Mouse (Mus musculus) ES-Bruce4 (cell line): ENCODE measurements around the gene Mapkap1. TPM values are rescaled to one million over a fixed set of nuclear protein-coding genes. Genes with fewer than 3 reads are reported as not detected.

Source experiments
- H3K27ac ChIP-seq: 2 replicates; pipeline ENCODE4 v1.5.1; 2012; ENCODE audit warnings: low read length, inconsistent platforms; ENCODE audit not compliant: insufficient read depth
- H3K27me3 ChIP-seq: 2 replicates; pipeline ENCODE4 v1.6.1; 2012; ENCODE audit warnings: mild to moderate bottlenecking, low read length, inconsistent platforms; ENCODE audit not compliant: control insufficient read depth, poor library complexity, insufficient read depth, severe bottlenecking
- H3K36me3 ChIP-seq: 2 replicates; pipeline ENCODE4 v1.6.1; 2012; ENCODE audit warnings: inconsistent platforms, mild to moderate bottlenecking, low read length, moderate library complexity; ENCODE audit not compliant: control insufficient read depth, poor library complexity, insufficient read depth, severe bottlenecking
- H3K4me1 ChIP-seq: one replicate; pipeline ENCODE4 v1.8.1; 2011; ENCODE audit warnings: low read length; ENCODE audit not compliant: control insufficient read depth, insufficient read depth
- H3K4me3 ChIP-seq: 2 replicates; pipeline ENCODE4 v1.5.1; 2011; ENCODE audit warnings: low read depth, mild to moderate bottlenecking, low read length
- H3K9ac ChIP-seq: 2 replicates; pipeline ENCODE4 v1.6.1; 2012; ENCODE audit warnings: low read depth, mild to moderate bottlenecking, inconsistent platforms; ENCODE audit not compliant: poor library complexity, severe bottlenecking
- H3K9me3 ChIP-seq: replicated peaks from 2 replicates; pipeline ENCODE4 v1.6.1; 2012; ENCODE audit warnings: mild to moderate bottlenecking, low read length, inconsistent platforms; ENCODE audit not compliant: control insufficient read depth, poor library complexity, insufficient read depth, severe bottlenecking
- CTCF ChIP-seq: IDR thresholded peaks from one replicate; pipeline ENCODE4 v1.8.1; 2011; ENCODE audit warnings: low read depth, low read length
- EP300 ChIP-seq: IDR thresholded peaks from 2 replicates; pipeline ENCODE4 v1.6.1; 2011; ENCODE audit warnings: low read depth, low read length; ENCODE audit not compliant: insufficient read depth
- POLR2A ChIP-seq: IDR thresholded peaks from one replicate; pipeline ENCODE4 v1.8.1; 2011; ENCODE audit warnings: low read length; ENCODE audit not compliant: insufficient read depth
- polyA plus RNA-seq: library from polyadenylated mRNA; stranded (reverse); fragments of >200 nt; gene quantifications from 2 replicates; pipeline ENCODE4 v1.2.4, GENCODE M21; 2011; ENCODE audit warnings: low read depth; ENCODE audit not compliant: missing spikeins, insufficient read depth, insufficient read length

Gene Mapkap1
- polyA plus RNA-seq, 1 experiment, result 48.1 TPM

- Histone ChIP-seq H3K4me1 (no peaks in the 10 kb centered on the region), H3K9me3 (no peaks in the 10 kb centered on the region), H3K27me3 (no peaks in the 10 kb centered on the region), H3K9ac (no peak overlapping the region), H3K27ac (no peak overlapping the region), H3K36me3 (no peaks in the 10 kb centered on the region), H3K4me3 (no peak overlapping the region)
- TF ChIP-seq POLR2A, result no peak
- no peak for TF ChIP-seq CTCF
- TF ChIP-seq EP300, result no peak
These were observed 202.9 kb downstream of the Mapkap1 start for GRCm38 (mm10) chr2:34609516-34609915.

GRCm38 (mm10) chr2:34620778-34621415 lies 214.3 kb downstream of the Mapkap1 start:
- Histone ChIP-seq H3K27ac (no peak overlapping the region), H3K27me3 (no peaks in the 10 kb centered on the region), H3K36me3 (no peaks in the 10 kb centered on the region), H3K4me3 (no peak overlapping the region), H3K4me1 (no peaks in the 10 kb centered on the region), H3K9me3 (no peaks in the 10 kb centered on the region), H3K9ac (no peak overlapping the region)
- TF ChIP-seq POLR2A, result no peak
- no peak for TF ChIP-seq EP300
- no peak for TF ChIP-seq CTCF

- Histone ChIP-seq H3K9ac (no peak overlapping the region), H3K27ac (no peak overlapping the region), H3K9me3 (no peaks in the 10 kb centered on the region), H3K4me1 (no peaks in the 10 kb centered on the region), H3K27me3 (no peaks in the 10 kb centered on the region), H3K36me3 (no peaks in the 10 kb centered on the region), H3K4me3 (no peak overlapping the region)
- TF ChIP-seq EP300 (no peak), CTCF (no peak), POLR2A (no peak)
These were observed 214.9 kb downstream of the Mapkap1 start for GRCm38 (mm10) chr2:34621485-34621884.

- H3K27me3 ChIP-seq, result no peaks in the 10 kb centered on the region
- H3K4me1 ChIP-seq, result no peaks in the 10 kb centered on the region
- no peak overlapping the region for H3K9ac ChIP-seq
- TF ChIP-seq CTCF, result no peak
- no peak overlapping the region for H3K4me3 ChIP-seq
- no peaks in the 10 kb centered on the region for H3K9me3 ChIP-seq
- H3K36me3 ChIP-seq, result no peaks in the 10 kb centered on the region
- no peak overlapping the region for H3K27ac ChIP-seq
These were observed 215.9 kb downstream of the Mapkap1 start for GRCm38 (mm10) chr2:34622518-34622917.

DNA sequence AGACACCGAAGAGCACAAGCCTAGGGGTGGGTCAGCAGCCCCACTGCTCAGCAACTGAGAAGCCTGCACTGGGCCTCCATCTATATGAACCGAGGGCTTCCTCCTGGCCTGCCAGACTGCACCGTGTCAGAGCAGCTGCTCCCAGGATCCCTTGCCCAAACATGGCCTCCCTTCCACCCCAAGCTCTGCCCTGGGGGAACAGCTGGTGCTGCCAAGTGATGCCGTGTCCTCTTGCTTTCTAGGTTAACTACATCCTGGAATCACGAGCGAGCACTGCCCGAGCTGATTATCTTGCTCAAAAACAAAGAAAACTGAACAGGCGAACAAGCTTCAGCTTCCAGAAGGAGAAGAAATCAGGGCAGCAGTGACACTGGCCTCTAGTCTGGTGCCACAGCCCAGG lies 216.6 kb downstream of the Mapkap1 start:
- Histone ChIP-seq H3K27ac (no peak overlapping the region), H3K4me3 (no peak overlapping the region), H3K9me3 (no peaks in the 10 kb centered on the region), H3K27me3 (no peaks in the 10 kb centered on the region), H3K36me3 (no peaks in the 10 kb centered on the region), H3K4me1 (no peaks in the 10 kb centered on the region), H3K9ac (no peak overlapping the region)
- TF ChIP-seq CTCF, result no peak

- TF ChIP-seq CTCF, result no peak
- no peak for TF ChIP-seq EP300
- no peak for TF ChIP-seq POLR2A
- Histone ChIP-seq H3K4me3 (no peak overlapping the region), H3K9ac (no peak overlapping the region), H3K27me3 (no peaks in the 10 kb centered on the region), H3K4me1 (no peaks in the 10 kb centered on the region), H3K27ac (no peak overlapping the region), H3K9me3 (no peaks in the 10 kb centered on the region), H3K36me3 (no peaks in the 10 kb centered on the region)
These were observed 217.5 kb downstream of the Mapkap1 start for GRCm38 (mm10) chr2:34624076-34624475.
